Mouse (Mus musculus) liver, embryonic 14.5 days (tissue): ENCODE data around the gene Faap100.

ENCODE experiments used
- CTCF ChIP-seq: IDR thresholded peaks from 2 replicates; pipeline ENCODE4 v1.5.1; 2016; ENCODE audit warnings: antibody characterized with exemption, low read depth, control low read depth
- EP300 ChIP-seq: IDR thresholded peaks from 2 replicates; pipeline ENCODE4 v1.6.1; 2016; ENCODE audit warnings: antibody characterized with exemption, low read depth

DNA sequence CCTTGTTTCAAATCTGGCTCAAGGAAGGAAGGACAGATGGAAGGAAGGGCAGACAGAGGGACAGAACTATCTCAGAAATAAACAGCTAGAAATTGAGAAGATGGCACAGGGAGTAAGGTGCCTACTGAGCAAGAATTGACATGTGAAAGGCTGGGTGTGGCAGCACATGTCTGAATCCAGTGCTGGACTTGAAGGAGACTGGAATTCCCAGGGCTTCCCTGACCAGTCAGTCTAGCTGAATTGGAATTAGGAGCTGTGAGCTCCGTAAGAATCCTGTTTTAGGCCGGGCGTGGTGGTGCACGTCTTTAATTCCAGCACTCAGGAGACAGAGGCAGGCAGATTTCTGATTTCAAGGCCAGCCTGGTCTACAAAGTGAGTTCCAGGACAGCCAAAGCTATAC lies 36.9 kb downstream of the Faap100 start:
- TF ChIP-seq CTCF: no peak
- TF ChIP-seq EP300: no peak
